Mouse (Mus musculus): Measurements from ENCODE around the gene Obsl1. TPM values are rescaled to one million over a fixed set of nuclear protein-coding genes. Genes with fewer than 3 reads are reported as not detected.

Obsl1 gene
- polyA plus RNA-seq, 1 experiment from 2014 or later, result 90.9 TPM

- Histone ChIP-seq H3K27me3 (peaks cover 63% of the 10 kb centered on the region), H3K4me2 (peak overlapping the region; percentile 55), H3K4me3 (peak overlapping the region; percentile 35), H3K36me3 (no peaks in the 10 kb centered on the region), H3K27ac (peak overlapping the region; percentile 57; the same call in 1 of the 2 replicates), H3K9ac (no peak overlapping the region), H3K4me1 (peaks cover 26% of the 10 kb centered on the region), H3K9me3 (no peaks in the 10 kb centered on the region)
- WGBS, result 5% methylated on average over 42 of the region's 42 CpGs
- ATAC-seq (ENCODE audit: insufficient number of reproducible peaks, low FRiP score, low TSS enrichment, low read depth), result peak; percentile 70
These were observed 48.0 kb downstream of the Obsl1 start for GRCm38 (mm10) chr1:75458025-75458788.

DNA sequence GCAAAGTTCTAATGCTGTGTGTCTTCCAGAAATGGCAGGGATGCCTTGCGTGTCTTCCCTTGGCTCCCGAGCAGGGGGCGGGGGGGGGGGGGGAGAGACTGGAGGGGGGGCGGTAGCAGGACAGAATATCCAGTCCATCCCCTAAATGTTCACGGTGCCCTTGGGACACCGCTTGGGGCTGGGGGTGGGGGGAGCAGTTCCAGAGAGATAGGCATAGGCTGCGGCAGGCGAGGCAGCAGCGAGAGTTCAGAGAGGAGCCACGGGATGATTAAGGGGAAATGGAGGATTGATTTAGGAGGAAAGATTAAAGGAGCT lies 48.6 kb downstream of the Obsl1 start:
- Histone ChIP-seq H3K4me3 (no peak overlapping the region), H3K27me3 (peaks cover 68% of the 10 kb centered on the region)
- no peak for ATAC-seq (ENCODE audit: insufficient number of reproducible peaks, low FRiP score, low TSS enrichment, low read depth)

DNA sequence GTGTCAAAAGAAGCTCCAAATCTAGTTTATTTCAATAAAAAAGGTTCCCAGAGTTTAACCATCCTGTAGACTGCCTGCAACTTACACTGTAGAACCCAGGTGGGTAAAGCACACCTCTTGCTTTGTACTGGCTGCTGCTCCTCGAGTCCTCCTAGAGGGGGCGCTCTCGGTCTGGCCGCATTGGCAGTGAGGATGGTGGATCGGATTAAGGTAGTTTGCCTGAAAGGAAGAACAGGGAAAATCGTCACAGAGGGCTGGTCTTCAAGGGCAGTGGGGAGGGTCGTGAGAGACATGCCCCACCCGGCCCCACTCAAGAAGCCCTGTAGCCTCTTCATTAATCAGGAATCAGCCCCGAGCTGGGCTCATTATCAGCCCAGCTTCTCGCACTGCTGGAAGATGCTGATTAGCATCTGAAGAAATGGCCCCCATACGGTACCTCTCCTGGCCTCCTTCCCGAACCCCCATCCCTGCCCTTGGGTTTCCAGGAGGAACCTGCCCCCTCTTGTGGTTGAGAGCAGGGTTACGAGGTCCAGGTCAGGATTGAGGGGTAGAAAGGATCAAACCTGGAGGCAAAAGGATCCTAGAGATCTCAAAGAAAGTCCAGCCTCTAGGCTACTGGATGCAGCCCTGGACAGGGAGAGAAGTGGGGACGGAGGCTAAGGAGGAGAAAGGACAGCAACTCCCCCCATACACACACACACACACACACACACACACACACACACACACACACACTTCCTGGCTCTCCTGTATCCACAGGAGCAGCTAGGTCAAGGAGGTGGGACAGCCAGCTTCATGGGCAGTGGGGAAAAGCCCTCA lies 49.3 kb downstream of the Obsl1 start:
- peaks cover 76% of the 10 kb centered on the region for H3K27me3 ChIP-seq
- H3K27ac ChIP-seq, result no peak overlapping the region
- 11% methylated on average over 14 of the region's 14 CpGs for WGBS

More for the DNA sequence above, 48.6 kb downstream of the Obsl1 start:
- Histone ChIP-seq H3K4me2 (no peak overlapping the region), H3K27ac (no peak overlapping the region), H3K36me3 (no peaks in the 10 kb centered on the region), H3K4me1 (peaks cover 28% of the 10 kb centered on the region), H3K9me3 (no peaks in the 10 kb centered on the region), H3K9ac (no peak overlapping the region)
- 7% methylated on average over 8 of the region's 10 CpGs for WGBS

DNA sequence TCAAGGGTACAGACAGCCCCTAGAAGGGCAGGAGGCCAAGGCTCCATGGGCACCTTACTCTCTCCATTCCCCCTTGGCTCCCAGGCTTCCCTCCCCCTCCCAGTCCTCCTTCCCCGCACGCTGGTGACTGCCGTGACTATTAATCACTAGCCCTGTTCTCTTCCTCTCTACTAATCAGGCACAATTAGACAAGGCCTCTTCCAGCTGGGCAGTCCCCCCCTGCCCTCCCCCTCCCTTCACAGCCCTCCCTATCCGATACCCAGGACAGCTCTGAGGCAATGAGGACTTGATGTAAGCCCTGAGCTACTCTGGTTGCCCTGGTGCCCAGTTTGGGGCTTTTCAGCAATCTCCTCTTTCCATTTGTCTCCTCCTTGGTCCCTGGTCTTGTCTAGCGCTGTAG lies 50.3 kb downstream of the Obsl1 start:
- H3K36me3 ChIP-seq, result no peaks in the 10 kb centered on the region
- ATAC-seq (ENCODE audit: insufficient number of reproducible peaks, low FRiP score, low TSS enrichment, low read depth), result no peak
- no peak overlapping the region for H3K9ac ChIP-seq
- no peak overlapping the region for H3K4me2 ChIP-seq
- H3K27ac ChIP-seq, result no peak overlapping the region
- no peaks in the 10 kb centered on the region for H3K9me3 ChIP-seq
- H3K4me3 ChIP-seq, result no peak overlapping the region
- H3K4me1 ChIP-seq, result peaks cover 29% of the 10 kb centered on the region
- H3K27me3 ChIP-seq, result peaks cover 86% of the 10 kb centered on the region
- 17% methylated on average over 5 of the region's 5 CpGs for WGBS

More for the DNA sequence above, 49.3 kb downstream of the Obsl1 start:
- H3K4me2 ChIP-seq, result no peak overlapping the region
- no peak overlapping the region for H3K9ac ChIP-seq
- ATAC-seq (ENCODE audit: insufficient number of reproducible peaks, low FRiP score, low TSS enrichment, low read depth), result no peak
- no peak overlapping the region for H3K4me3 ChIP-seq
- no peaks in the 10 kb centered on the region for H3K36me3 ChIP-seq
- H3K9me3 ChIP-seq, result no peaks in the 10 kb centered on the region
- peaks cover 28% of the 10 kb centered on the region for H3K4me1 ChIP-seq

- Histone ChIP-seq H3K4me2 (no peak overlapping the region), H3K36me3 (no peaks in the 10 kb centered on the region), H3K4me1 (peaks cover 35% of the 10 kb centered on the region), H3K27ac (no peak overlapping the region), H3K9me3 (no peaks in the 10 kb centered on the region), H3K4me3 (no peak overlapping the region), H3K27me3 (peaks cover 90% of the 10 kb centered on the region), H3K9ac (no peak overlapping the region)
- no peak for ATAC-seq (ENCODE audit: insufficient number of reproducible peaks, low FRiP score, low TSS enrichment, low read depth)
- WGBS, result 67% methylated on average over 3 of the region's 3 CpGs
These were observed 50.8 kb downstream of the Obsl1 start for GRCm38 (mm10) chr1:75455433-75455832.

GRCm38 (mm10) chr1:75451900-75452299 lies 54.4 kb downstream of the Obsl1 start:
- Histone ChIP-seq H3K4me3 (no peak overlapping the region), H3K4me2 (no peak overlapping the region), H3K4me1 (peaks cover 46% of the 10 kb centered on the region), H3K27me3 (peaks cover 91% of the 10 kb centered on the region), H3K9me3 (no peaks in the 10 kb centered on the region), H3K27ac (no peak overlapping the region), H3K9ac (no peak overlapping the region), H3K36me3 (no peaks in the 10 kb centered on the region)
- no peak for ATAC-seq (ENCODE audit: insufficient number of reproducible peaks, low FRiP score, low TSS enrichment, low read depth)
- WGBS, result 55% methylated on average over 5 of the region's 5 CpGs

GRCm38 (mm10) chr1:75450314-75451005 lies 55.8 kb downstream of the Obsl1 start, which contains the start of gene Asic4:
Gene Asic4, plus strand, starts transcription at chr1:75450436.
- Histone ChIP-seq H3K36me3 (no peaks in the 10 kb centered on the region), H3K4me2 (peak within 1 kb of the TSS; percentile 51), H3K9me3 (no peaks in the 10 kb centered on the region), H3K4me1 (peaks cover 58% of the 10 kb centered on the region), H3K27me3 (peaks cover 91% of the 10 kb centered on the region), H3K9ac (no peak within 1 kb of the TSS), H3K4me3 (peak within 1 kb of the TSS; percentile 22), H3K27ac (no peak within 1 kb of the TSS)
- 3% methylated on average over 35 of the region's 35 CpGs for WGBS
- ATAC-seq (ENCODE audit: insufficient number of reproducible peaks, low FRiP score, low TSS enrichment, low read depth), result no peak

DNA sequence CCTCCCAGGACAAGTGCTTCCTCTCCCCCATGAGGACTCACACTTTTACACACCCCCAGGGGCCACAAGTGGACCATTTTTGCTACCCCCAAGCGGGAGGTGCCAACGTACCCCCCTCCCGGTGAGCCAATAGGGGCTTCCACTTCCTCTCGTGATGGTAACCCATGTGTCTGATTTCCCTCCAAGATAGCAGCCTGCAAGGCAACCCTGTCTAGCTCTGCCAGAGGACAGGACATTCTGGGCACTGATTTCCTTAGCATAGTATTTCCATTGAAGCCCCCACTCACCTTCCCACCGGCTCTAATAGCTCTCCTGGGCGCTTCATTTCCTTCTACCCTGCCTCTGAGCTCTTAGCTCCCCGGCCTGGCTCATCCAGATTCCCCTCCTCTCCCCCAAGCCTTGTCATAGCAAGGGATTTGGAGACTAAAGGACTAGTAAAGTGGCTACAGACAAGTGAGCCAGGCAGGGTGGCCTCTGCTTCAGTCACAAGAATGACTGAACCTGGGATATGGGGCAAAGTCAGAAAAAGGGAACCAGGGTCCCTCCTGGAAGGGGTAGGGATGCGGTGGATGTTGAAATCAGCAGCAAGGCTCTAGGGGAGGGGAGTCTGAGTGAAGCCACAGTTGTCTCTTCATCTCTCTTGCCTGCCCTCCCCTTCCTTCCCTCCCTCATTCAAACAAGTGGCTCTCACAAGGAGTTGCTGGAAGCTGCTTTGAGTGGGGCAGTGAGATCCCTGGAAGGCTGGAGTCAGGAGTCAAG lies 56.7 kb downstream of the Obsl1 start:
- H3K27ac ChIP-seq, result no peak overlapping the region
- H3K9me3 ChIP-seq, result no peaks in the 10 kb centered on the region
- H3K4me3 ChIP-seq, result no peak overlapping the region; the same call in 1 of the 2 replicates
- H3K4me2 ChIP-seq, result peak overlapping the region; percentile 51
- H3K36me3 ChIP-seq, result no peaks in the 10 kb centered on the region
- WGBS, result 9% methylated on average over 8 of the region's 8 CpGs
- H3K4me1 ChIP-seq, result peaks cover 67% of the 10 kb centered on the region
- peaks cover 94% of the 10 kb centered on the region for H3K27me3 ChIP-seq
- H3K9ac ChIP-seq, result no peak overlapping the region
- no peak for ATAC-seq (ENCODE audit: insufficient number of reproducible peaks, low FRiP score, low TSS enrichment, low read depth)

DNA sequence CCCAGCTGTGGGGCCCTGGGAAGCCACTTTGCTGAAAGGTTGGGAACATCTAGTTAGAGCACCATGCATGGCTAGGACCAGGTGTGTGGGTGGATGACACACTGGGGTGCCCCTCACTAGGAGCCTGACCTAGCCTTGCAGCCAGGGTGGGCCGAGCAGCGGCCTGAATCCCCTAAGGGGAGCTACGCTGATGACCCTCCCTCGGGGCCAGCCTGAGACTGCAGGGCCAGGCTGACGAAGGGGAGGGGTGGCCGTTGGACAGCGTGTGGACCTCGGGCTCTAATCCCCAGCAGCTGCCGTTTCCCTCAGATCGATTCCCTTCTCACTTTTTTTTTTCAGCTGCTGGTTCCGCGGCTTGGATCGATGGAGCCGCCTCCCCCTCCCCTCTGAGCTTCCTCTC lies 57.3 kb downstream of the Obsl1 start:
- H3K9me3 ChIP-seq, result no peaks in the 10 kb centered on the region
- H3K4me1 ChIP-seq, result peaks cover 70% of the 10 kb centered on the region
- no peak for ATAC-seq (ENCODE audit: insufficient number of reproducible peaks, low FRiP score, low TSS enrichment, low read depth)
- no peak overlapping the region for H3K9ac ChIP-seq
- WGBS, result 2% methylated on average over 14 of the region's 14 CpGs
- H3K4me2 ChIP-seq, result no peak overlapping the region
- no peak overlapping the region for H3K4me3 ChIP-seq
- H3K27me3 ChIP-seq, result peaks cover 96% of the 10 kb centered on the region
- no peaks in the 10 kb centered on the region for H3K36me3 ChIP-seq
- no peak overlapping the region for H3K27ac ChIP-seq

GRCm38 (mm10) chr1:75448052-75448431 lies 58.2 kb downstream of the Obsl1 start:
- Histone ChIP-seq H3K4me1 (peaks cover 77% of the 10 kb centered on the region), H3K4me2 (no peak overlapping the region), H3K4me3 (no peak overlapping the region), H3K9me3 (no peaks in the 10 kb centered on the region), H3K36me3 (peaks cover under 1% of the 10 kb centered on the region; the same call in 1 of the 2 replicates), H3K27ac (no peak overlapping the region), H3K9ac (no peak overlapping the region), H3K27me3 (peaks cover 94% of the 10 kb centered on the region)
- no peak for ATAC-seq (ENCODE audit: insufficient number of reproducible peaks, low FRiP score, low TSS enrichment, low read depth)
- 1% methylated on average over 7 of the region's 7 CpGs for WGBS

DNA sequence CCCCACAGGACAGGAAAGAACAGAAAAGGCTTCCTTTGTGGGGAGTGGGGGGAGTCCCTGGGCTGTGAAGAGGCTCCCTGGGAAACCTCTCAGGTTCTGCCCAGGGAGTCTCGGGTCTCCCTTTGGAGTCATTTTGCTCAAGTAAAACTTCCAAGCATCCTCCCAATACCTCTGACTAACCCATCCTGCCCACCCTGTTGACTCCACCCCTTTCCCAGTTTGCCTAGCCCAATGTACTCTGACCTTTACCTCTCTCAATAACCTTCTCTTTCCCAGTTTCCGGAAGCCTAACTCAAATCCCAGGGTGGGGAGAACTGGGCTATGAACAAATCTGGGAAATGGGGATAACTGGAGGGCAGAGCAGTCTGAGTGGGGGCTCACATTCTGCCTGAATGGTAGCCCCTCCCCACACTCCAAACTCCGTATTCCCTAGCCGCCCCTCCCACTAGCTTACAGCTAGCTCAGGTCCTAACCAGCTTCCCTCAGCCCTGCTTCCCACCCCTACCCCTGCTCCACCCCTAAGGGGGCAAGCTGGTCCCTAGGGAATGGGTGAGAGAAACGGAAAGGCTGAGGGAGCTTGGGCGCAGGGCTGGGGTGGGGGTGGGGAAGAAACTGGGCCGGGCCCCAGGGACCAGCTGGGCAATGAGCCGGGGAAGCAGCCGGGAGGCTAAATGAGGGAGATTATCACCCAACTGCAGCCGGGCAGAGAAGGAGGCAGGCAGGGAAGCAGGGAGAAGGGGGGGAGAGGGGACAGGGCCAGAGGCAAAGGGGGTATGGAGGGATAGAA lies 58.8 kb downstream of the Obsl1 start:
- no peak for ATAC-seq (ENCODE audit: insufficient number of reproducible peaks, low FRiP score, low TSS enrichment, low read depth)
- Histone ChIP-seq H3K4me2 (no peak overlapping the region), H3K4me1 (peaks cover 79% of the 10 kb centered on the region), H3K4me3 (no peak overlapping the region), H3K9me3 (no peaks in the 10 kb centered on the region), H3K27ac (no peak overlapping the region), H3K27me3 (peaks cover 88% of the 10 kb centered on the region), H3K9ac (no peak overlapping the region), H3K36me3 (peaks cover 7% of the 10 kb centered on the region; the same call in 1 of the 2 replicates)
- whole genome bisulfite sequencing, result 4% methylated on average over 10 of the region's 10 CpGs
